Mouse (Mus musculus) urinary bladder, adult 18-20 months (tissue): ENCODE measurements around the gene Slc4a3.

Experiments used
- DNase-seq, 2 experiments: peaks; one replicate each; pipeline ENCODE4 v3.0.0; 2022; ENCODE audit warnings: low spot score in 2 of 2, mixed read lengths in 2 of 2

The Slc4a3 gene

GRCm38 (mm10) chr1:75596906-75597305 is 50.8 kb downstream of the Slc4a3 start:
- no peak for DNase-seq

GRCm38 (mm10) chr1:75597622-75598021 is 51.6 kb downstream of the Slc4a3 start:
- DNase-seq = no peak

GRCm38 (mm10) chr1:75601738-75602137 is 55.7 kb downstream of the Slc4a3 start:
- no peak for DNase-seq

GRCm38 (mm10) chr1:75603584-75603983 is 57.5 kb downstream of the Slc4a3 start:
- no peak for DNase-seq

- DNase-seq = no peak
Observed at GRCm38 (mm10) chr1:75608225-75608624, 62.2 kb downstream of the Slc4a3 start.

- DNase-seq = no peak
Observed at GRCm38 (mm10) chr1:75608625-75609263, 62.7 kb downstream of the Slc4a3 start.

- DNase-seq = no peak
Observed at GRCm38 (mm10) chr1:75609264-75609662, 63.2 kb downstream of the Slc4a3 start.

- DNase-seq = no peak
Observed at GRCm38 (mm10) chr1:75610553-75610952, 64.5 kb downstream of the Slc4a3 start.
